Mouse (Mus musculus): ENCODE data around the gene Serpinb8. TPM values are rescaled to one million over a fixed set of nuclear protein-coding genes. Genes with fewer than 3 reads are reported as not detected.

The Serpinb8 gene
- polyA plus RNA-seq, 1 experiment: 5.0 TPM

- Histone ChIP-seq H3K4me3 (ENCODE audit: insufficient read depth, poor library complexity, severe bottlenecking) (no peak overlapping the region), H3K27me3 (ENCODE audit: control insufficient read depth, insufficient read depth, insufficient read length) (no peaks in the 10 kb centered on the region), H3ac (ENCODE audit: control insufficient read depth, insufficient read length, low read depth) (no peak overlapping the region), H3K79me2 (ENCODE audit: control insufficient read depth, insufficient read depth) (no peaks in the 10 kb centered on the region), H3K79me3 (ENCODE audit: low read depth) (no peaks in the 10 kb centered on the region), H3K36me3 (ENCODE audit: control insufficient read depth, insufficient read depth) (no peaks in the 10 kb centered on the region)
- no peak for TF ChIP-seq MAX (IDR thresholded peaks at IDR 0.05)
- no peak for TF ChIP-seq USF1 (IDR thresholded peaks at IDR 0.05; ENCODE audit: low read depth)
- TF ChIP-seq FOSL1 (IDR thresholded peaks at IDR 0.05; ENCODE audit: insufficient read depth, low read length, poor library complexity, severe bottlenecking): no peak
- TF ChIP-seq CEBPB (IDR thresholded peaks at IDR 0.05; ENCODE audit: low read depth): no peak
- TF ChIP-seq MYOG (IDR thresholded peaks at IDR 0.05; ENCODE audit: control insufficient read depth, extremely low read depth, insufficient read length): no peak
- no peak for TF ChIP-seq CTCF (IDR thresholded peaks at IDR 0.05; ENCODE audit: control insufficient read depth, insufficient read depth, insufficient read length)
- TF ChIP-seq MYOD1 (IDR thresholded peaks at IDR 0.05; ENCODE audit: control insufficient read depth, insufficient read length, low read depth): no peak
Measured at GRCm38 (mm10) chr1:107577514-107577913, 12.3 kb upstream of the Serpinb8 start.

DNA sequence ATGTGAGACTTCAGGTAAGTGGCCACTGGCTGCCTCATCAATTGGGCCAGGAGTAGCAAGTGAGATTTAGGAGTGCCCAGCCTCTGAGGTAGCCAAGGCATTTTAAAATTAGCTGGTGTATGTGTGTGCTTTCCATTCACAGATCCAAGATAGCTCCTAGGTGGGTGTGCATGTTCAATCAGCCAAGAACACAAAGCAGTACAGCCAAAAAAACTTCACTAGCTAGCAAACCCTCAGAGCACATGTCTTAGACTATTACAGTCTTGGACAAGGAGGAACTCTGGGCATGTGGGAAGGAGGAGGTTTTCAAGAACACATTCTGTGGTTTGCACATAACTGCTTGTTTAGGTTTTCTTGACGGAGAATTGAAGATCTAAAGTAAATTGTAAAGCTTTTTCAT lies 8.6 kb upstream of the Serpinb8 start:
- no peaks in the 10 kb centered on the region for H3K36me3 ChIP-seq (ENCODE audit: control insufficient read depth, insufficient read depth)
- no peaks in the 10 kb centered on the region for H3K79me3 ChIP-seq (ENCODE audit: low read depth)
- H3K79me2 ChIP-seq (ENCODE audit: control insufficient read depth, insufficient read depth): no peaks in the 10 kb centered on the region
- no peak overlapping the region for H3ac ChIP-seq (ENCODE audit: control insufficient read depth, insufficient read length, low read depth)
- H3K27me3 ChIP-seq (ENCODE audit: control insufficient read depth, insufficient read depth, insufficient read length): no peaks in the 10 kb centered on the region
- no peak for TF ChIP-seq USF1 (IDR thresholded peaks at IDR 0.05; ENCODE audit: low read depth)
- TF ChIP-seq MYOD1 (IDR thresholded peaks at IDR 0.05; ENCODE audit: control insufficient read depth, insufficient read length, low read depth): no peak
- TF ChIP-seq MYOG (IDR thresholded peaks at IDR 0.05; ENCODE audit: control insufficient read depth, extremely low read depth, insufficient read length): no peak
- no peak for TF ChIP-seq CTCF (IDR thresholded peaks at IDR 0.05; ENCODE audit: control insufficient read depth, insufficient read depth, insufficient read length)
- TF ChIP-seq MAX (IDR thresholded peaks at IDR 0.05): no peak
- no peak for TF ChIP-seq FOSL1 (IDR thresholded peaks at IDR 0.05; ENCODE audit: insufficient read depth, low read length, poor library complexity, severe bottlenecking)
- no peak for TF ChIP-seq CEBPB (IDR thresholded peaks at IDR 0.05; ENCODE audit: low read depth)
- no peak overlapping the region for H3K4me3 ChIP-seq (ENCODE audit: insufficient read depth, poor library complexity, severe bottlenecking)

- H3K79me3 ChIP-seq (ENCODE audit: low read depth): no peaks in the 10 kb centered on the region
- H3K79me2 ChIP-seq (ENCODE audit: control insufficient read depth, insufficient read depth): no peaks in the 10 kb centered on the region
- no peak overlapping the region for H3ac ChIP-seq (ENCODE audit: control insufficient read depth, insufficient read length, low read depth)
- H3K4me3 ChIP-seq (ENCODE audit: insufficient read depth, poor library complexity, severe bottlenecking): no peak overlapping the region
- H3K36me3 ChIP-seq (ENCODE audit: control insufficient read depth, insufficient read depth): no peaks in the 10 kb centered on the region
- TF ChIP-seq FOSL1 (IDR thresholded peaks at IDR 0.05; ENCODE audit: insufficient read depth, low read length, poor library complexity, severe bottlenecking) (no peak), USF1 (IDR thresholded peaks at IDR 0.05; ENCODE audit: low read depth) (no peak)
- H3K27me3 ChIP-seq (ENCODE audit: control insufficient read depth, insufficient read depth, insufficient read length): no peaks in the 10 kb centered on the region
Measured at GRCm38 (mm10) chr1:107582900-107583299, 6.9 kb upstream of the Serpinb8 start.

GRCm38 (mm10) chr1:107583958-107584376 lies 5.8 kb upstream of the Serpinb8 start:
- Histone ChIP-seq H3K79me3 (ENCODE audit: low read depth) (no peaks in the 10 kb centered on the region), H3K27me3 (ENCODE audit: control insufficient read depth, insufficient read depth, insufficient read length) (no peaks in the 10 kb centered on the region), H3K4me3 (ENCODE audit: insufficient read depth, poor library complexity, severe bottlenecking) (no peak overlapping the region), H3K36me3 (ENCODE audit: control insufficient read depth, insufficient read depth) (no peaks in the 10 kb centered on the region), H3K79me2 (ENCODE audit: control insufficient read depth, insufficient read depth) (no peaks in the 10 kb centered on the region), H3ac (ENCODE audit: control insufficient read depth, insufficient read length, low read depth) (no peak overlapping the region)
- TF ChIP-seq USF1 (IDR thresholded peaks at IDR 0.05; ENCODE audit: low read depth) (no peak), MYOD1 (IDR thresholded peaks at IDR 0.05; ENCODE audit: control insufficient read depth, insufficient read length, low read depth) (no peak), MAX (IDR thresholded peaks at IDR 0.05) (no peak), CTCF (IDR thresholded peaks at IDR 0.05; ENCODE audit: control insufficient read depth, insufficient read depth, insufficient read length) (no peak), CEBPB (IDR thresholded peaks at IDR 0.05; ENCODE audit: low read depth) (no peak), MYOG (IDR thresholded peaks at IDR 0.05; ENCODE audit: control insufficient read depth, extremely low read depth, insufficient read length) (no peak), FOSL1 (IDR thresholded peaks at IDR 0.05; ENCODE audit: insufficient read depth, low read length, poor library complexity, severe bottlenecking) (no peak)

DNA sequence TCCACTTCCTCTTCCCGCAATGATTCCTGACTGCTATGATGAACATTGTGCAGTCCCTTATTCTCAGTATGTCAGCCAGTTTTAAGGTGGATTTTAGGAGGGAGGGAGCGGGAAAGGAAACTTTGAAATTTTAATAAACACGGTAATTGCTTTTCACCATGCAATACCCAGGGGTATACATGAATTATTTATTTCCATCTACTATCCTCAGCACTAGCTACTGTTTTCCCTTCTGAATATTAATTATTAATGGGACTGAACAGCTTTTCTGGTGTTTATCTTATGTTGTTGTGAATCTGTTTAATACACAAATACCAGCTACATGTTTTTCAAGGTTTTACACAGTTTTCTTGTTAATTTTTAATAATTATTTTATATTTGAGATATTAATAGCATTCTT lies 4.9 kb upstream of the Serpinb8 start:
- Histone ChIP-seq H3K27me3 (ENCODE audit: control insufficient read depth, insufficient read depth, insufficient read length) (no peaks in the 10 kb centered on the region), H3K79me2 (ENCODE audit: control insufficient read depth, insufficient read depth) (no peaks in the 10 kb centered on the region), H3K79me3 (ENCODE audit: low read depth) (no peaks in the 10 kb centered on the region), H3K4me3 (ENCODE audit: insufficient read depth, poor library complexity, severe bottlenecking) (no peak overlapping the region), H3ac (ENCODE audit: control insufficient read depth, insufficient read length, low read depth) (no peak overlapping the region), H3K36me3 (ENCODE audit: control insufficient read depth, insufficient read depth) (no peaks in the 10 kb centered on the region)
- TF ChIP-seq USF1 (IDR thresholded peaks at IDR 0.05; ENCODE audit: low read depth): no peak
- no peak for TF ChIP-seq FOSL1 (IDR thresholded peaks at IDR 0.05; ENCODE audit: insufficient read depth, low read length, poor library complexity, severe bottlenecking)
- TF ChIP-seq MYOG (IDR thresholded peaks at IDR 0.05; ENCODE audit: control insufficient read depth, extremely low read depth, insufficient read length): no peak
- TF ChIP-seq MAX (IDR thresholded peaks at IDR 0.05): no peak
- TF ChIP-seq MYOD1 (IDR thresholded peaks at IDR 0.05; ENCODE audit: control insufficient read depth, insufficient read length, low read depth): no peak
- TF ChIP-seq CTCF (IDR thresholded peaks at IDR 0.05; ENCODE audit: control insufficient read depth, insufficient read depth, insufficient read length): no peak
- TF ChIP-seq CEBPB (IDR thresholded peaks at IDR 0.05; ENCODE audit: low read depth): no peak

DNA sequence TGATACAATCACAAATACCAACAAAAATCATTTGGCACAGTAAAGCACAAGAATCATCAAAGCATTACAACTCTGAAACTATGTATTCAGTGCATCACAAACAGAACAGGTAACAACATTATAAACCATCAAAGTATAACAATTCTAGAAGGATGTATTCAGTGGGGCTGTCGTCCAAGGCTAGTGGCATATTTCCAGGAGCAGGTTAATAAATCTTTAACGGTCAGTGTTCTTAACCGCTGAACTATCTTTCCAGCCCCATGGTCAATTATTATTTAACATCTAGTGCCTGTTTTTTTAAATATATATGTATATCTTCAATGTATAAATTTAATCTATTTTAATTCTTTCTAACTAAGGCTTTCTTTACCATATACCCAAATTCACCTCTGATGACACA lies 3.6 kb upstream of the Serpinb8 start:
- no peaks in the 10 kb centered on the region for H3K36me3 ChIP-seq (ENCODE audit: control insufficient read depth, insufficient read depth)
- TF ChIP-seq MYOD1 (IDR thresholded peaks at IDR 0.05; ENCODE audit: control insufficient read depth, insufficient read length, low read depth) (no peak), CTCF (IDR thresholded peaks at IDR 0.05; ENCODE audit: control insufficient read depth, insufficient read depth, insufficient read length) (no peak), MYOG (IDR thresholded peaks at IDR 0.05; ENCODE audit: control insufficient read depth, extremely low read depth, insufficient read length) (no peak), CEBPB (IDR thresholded peaks at IDR 0.05; ENCODE audit: low read depth) (no peak), MAX (IDR thresholded peaks at IDR 0.05) (no peak), USF1 (IDR thresholded peaks at IDR 0.05; ENCODE audit: low read depth) (no peak), FOSL1 (IDR thresholded peaks at IDR 0.05; ENCODE audit: insufficient read depth, low read length, poor library complexity, severe bottlenecking) (no peak)
- no peaks in the 10 kb centered on the region for H3K27me3 ChIP-seq (ENCODE audit: control insufficient read depth, insufficient read depth, insufficient read length)
- H3K79me3 ChIP-seq (ENCODE audit: low read depth): no peaks in the 10 kb centered on the region
- no peaks in the 10 kb centered on the region for H3K79me2 ChIP-seq (ENCODE audit: control insufficient read depth, insufficient read depth)
- no peak overlapping the region for H3K4me3 ChIP-seq (ENCODE audit: insufficient read depth, poor library complexity, severe bottlenecking)
- H3ac ChIP-seq (ENCODE audit: control insufficient read depth, insufficient read length, low read depth): no peak overlapping the region
